Mouse (Mus musculus): ENCODE measurements around the gene Zmynd15.

Zmynd15 gene

DNA sequence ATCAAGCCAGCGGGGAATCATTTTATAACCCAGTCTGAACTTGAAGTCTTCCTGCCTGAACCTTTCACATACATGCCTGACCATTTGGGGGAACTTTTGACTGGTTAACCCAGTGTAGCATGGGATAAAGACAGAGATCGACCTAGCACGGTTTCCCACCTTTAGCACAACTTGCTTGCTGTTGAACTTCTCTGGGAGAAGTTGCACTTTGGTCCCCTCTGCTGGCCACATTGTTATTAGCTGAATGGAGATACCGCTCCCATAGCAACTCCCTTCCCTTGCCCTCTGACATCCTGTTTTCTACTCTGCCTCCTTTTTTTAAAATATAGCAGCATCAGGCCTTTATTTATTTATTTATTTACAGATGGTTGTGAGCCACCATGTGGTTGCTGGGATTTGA lies 47.2 kb downstream of the Zmynd15 start:
- DNase-seq (ENCODE audit: low read depth): no peak

GRCm38 (mm10) chr11:70506962-70507515 lies 47.8 kb downstream of the Zmynd15 start:
- DNase-seq (ENCODE audit: low read depth): no peak

- DNase-seq (ENCODE audit: low read depth): no peak
Observed at GRCm38 (mm10) chr11:70509753-70510564, 50.7 kb downstream of the Zmynd15 start.

GRCm38 (mm10) chr11:70511242-70511641 lies 52.0 kb downstream of the Zmynd15 start:
- DNase-seq (ENCODE audit: low read depth): no peak

DNA sequence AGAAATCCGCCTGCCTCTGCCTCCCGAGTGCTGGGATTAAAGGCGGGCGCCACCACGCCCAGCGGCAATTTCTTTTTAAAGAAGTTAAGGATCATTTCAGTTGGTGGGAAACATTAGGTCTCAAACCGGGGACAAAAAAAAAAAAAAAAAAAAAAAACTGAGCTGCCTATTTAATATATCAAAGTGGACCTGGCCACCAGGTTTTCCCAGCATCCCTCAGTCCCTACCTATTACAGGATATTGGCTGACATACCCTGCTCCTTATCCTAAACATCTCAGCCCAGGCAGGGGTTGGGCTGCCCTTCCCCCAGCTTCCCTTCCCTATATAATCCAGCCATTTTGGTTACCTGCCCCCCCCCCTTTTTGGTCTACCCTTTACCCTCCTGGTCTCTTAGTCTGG lies 52.6 kb downstream of the Zmynd15 start:
- no peak for DNase-seq (ENCODE audit: low read depth)

- DNase-seq (ENCODE audit: low read depth): no peak
Observed at GRCm38 (mm10) chr11:70512709-70513342, 53.6 kb downstream of the Zmynd15 start.

- no peak for DNase-seq (ENCODE audit: low read depth)
Observed at GRCm38 (mm10) chr11:70513520-70513919, 54.3 kb downstream of the Zmynd15 start.

DNA sequence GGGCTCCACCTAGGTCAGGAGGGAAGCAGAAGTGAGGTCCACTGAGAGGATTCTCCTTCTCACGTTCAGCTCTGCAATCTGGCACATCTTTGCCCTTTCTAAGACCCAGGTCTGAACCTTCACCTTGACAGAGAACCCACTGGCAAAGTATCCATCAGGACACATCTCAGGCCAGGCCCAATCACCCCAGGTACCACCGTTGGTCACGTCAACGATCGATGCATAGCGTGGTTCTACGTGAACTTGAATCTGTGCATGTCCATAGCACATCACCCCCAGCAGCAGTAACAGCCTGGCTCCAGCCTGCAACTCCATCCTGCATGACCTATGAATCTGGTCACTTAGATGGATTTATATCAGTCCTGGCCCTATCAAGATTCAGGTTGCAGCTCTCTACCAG lies 55.1 kb downstream of the Zmynd15 start, which contains the start of gene Vmo1:
TSS of gene Vmo1 (minus strand) at position 329 of the 400 bp plus-strand sequence.
- DNase-seq (ENCODE audit: low read depth): no peak
